Mouse (Mus musculus) Patski (cell line): ENCODE results near the gene Uba7. TPM values are rescaled to one million over a fixed set of nuclear protein-coding genes. Genes with fewer than 3 reads are reported as not detected.

Source experiments
- ATAC-seq: fragments of 100-300 bp; one replicate; pipeline ENCODE4 v1.8.0; 2021
- CTCF ChIA-PET: fragments of 350-600 bp; sonication (Branson Sonifier 250); formaldehyde crosslinking; loops from one replicate; lab custom pipeline; 2022; ENCODE audit warnings: inconsistent platforms; lab: Charles Lee
- POLR2A ChIA-PET: fragments of 350-600 bp; sonication (Branson Sonifier 250); formaldehyde crosslinking; loops from one replicate; lab custom pipeline; 2022; ENCODE audit warnings: antibody characterized with exemption, inconsistent platforms; lab: Charles Lee
- DNase-seq: peaks from one replicate; pipeline ENCODE4 v3.0.0-alpha.2; 2011; ENCODE audit warnings: low read depth, low spot score
- H3K27me3 ChIP-seq: fragments of 371-371 bp; one replicate; pipeline ENCODE4 v1.5.1; 2021
- CTCF ChIP-seq: fragments of 100-300 bp; IDR thresholded peaks from one replicate; pipeline ENCODE4 v1.5.1; 2021
- in situ Hi-C: fragments of 300-500 bp; cut with MboI; formaldehyde crosslinking; loops from 3 replicates; pipeline ENCODE4 v1.11.1; 2018; ENCODE audit warnings: low pct_unique_long_range_greater_than_20kb, mixed read lengths
- polyA plus RNA-seq: library from polyadenylated mRNA; unstranded; gene quantifications from one replicate; pipeline ENCODE4 v1.2.3, GENCODE M21; 2021

Gene Uba7
- polyA plus RNA-seq, 1 experiment from 2014 or later: 18.8 TPM

GRCm38 (mm10) chr9:107947241-107948194 is 27.8 kb upstream of the Uba7 start:
- ATAC-seq (no peak), DNase-seq (no peak)
- in situ Hi-C loops: no loop called here
- POLR2A ChIA-PET: no interaction called here
- H3K27me3 ChIP-seq: peaks cover 23% of the 10 kb centered on the region
- TF ChIP-seq CTCF: no peak
- CTCF ChIA-PET: interaction anchor here (1.4 kb wide), 1 partner anchor 43 kb away, joined by 4 read pairs; no protein-coding TSS in a partner anchor

- DNase-seq (no peak), ATAC-seq (no peak)
- TF ChIP-seq CTCF: no peak
- in situ Hi-C loops: no loop called here
- ChIA-PET CTCF (no interaction called here), POLR2A (no interaction called here)
- H3K27me3 ChIP-seq: peaks cover 18% of the 10 kb centered on the region
These were observed 26.0 kb upstream of the Uba7 start for GRCm38 (mm10) chr9:107949184-107949921.

- H3K27me3 ChIP-seq: peaks cover 18% of the 10 kb centered on the region
- no peak for TF ChIP-seq CTCF
- in situ Hi-C loops: no loop called here
- DNase-seq (no peak), ATAC-seq (no peak)
- ChIA-PET CTCF (no interaction called here), POLR2A (no interaction called here)
These were observed 25.4 kb upstream of the Uba7 start, which contains the start of gene Traip for GRCm38 (mm10) chr9:107949922-107950235. Traip (plus strand) TSS chr9:107950136.

- in situ Hi-C loops: no loop called here
- ChIA-PET POLR2A (no interaction called here), CTCF (interaction anchor here (2.0 to 3.8 kb wide), 2 partner anchors 11 to 46 kb away, joined by 8 to 17 read pairs; no protein-coding TSS in a partner anchor)
- no peak for TF ChIP-seq CTCF
- DNase-seq (peak; percentile 13), ATAC-seq (no peak)
- H3K27me3 ChIP-seq: peaks cover 17% of the 10 kb centered on the region
These were observed 24.6 kb upstream of the Uba7 start for GRCm38 (mm10) chr9:107950460-107951355.

- TF ChIP-seq CTCF: no peak
- DNase-seq (peak; percentile 61), ATAC-seq (peak; percentile 44)
- H3K27me3 ChIP-seq: no peaks in the 10 kb centered on the region
- ChIA-PET CTCF (no interaction called here), POLR2A (no interaction called here)
- in situ Hi-C loops: no loop called here
These were observed 19.6 kb upstream of the Uba7 start for GRCm38 (mm10) chr9:107955613-107956289.

DNA sequence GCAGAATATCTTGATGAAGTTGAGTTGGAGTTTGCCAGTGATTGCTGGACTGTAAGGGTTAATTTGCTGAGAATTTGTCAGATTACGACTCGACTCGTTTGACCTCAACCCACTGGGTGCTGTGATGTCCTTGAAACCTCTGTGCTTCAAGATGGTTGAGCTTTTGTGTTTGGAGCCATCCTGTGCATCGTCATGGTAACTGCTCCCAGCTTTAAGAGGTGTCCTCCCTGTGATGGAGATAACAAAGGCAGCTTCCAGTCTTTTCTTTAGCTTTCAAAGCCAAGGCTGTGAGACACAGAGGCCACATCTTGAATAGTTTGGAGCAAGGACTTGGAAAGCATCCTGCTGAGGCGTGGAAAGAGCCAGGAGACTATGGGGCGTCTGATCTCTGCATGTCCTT is 18.2 kb upstream of the Uba7 start:
- H3K27me3 ChIP-seq: no peaks in the 10 kb centered on the region
- in situ Hi-C loops: no loop called here
- ATAC-seq (no peak), DNase-seq (no peak)
- POLR2A ChIA-PET: no interaction called here
- CTCF ChIA-PET: interaction anchor here (1.0 to 3.0 kb wide), 3 partner anchors 15 to 52 kb away, joined by 3 to 18 read pairs (median 3); partner anchors contain the start of gene Mst1r
- TF ChIP-seq CTCF: no peak

DNA sequence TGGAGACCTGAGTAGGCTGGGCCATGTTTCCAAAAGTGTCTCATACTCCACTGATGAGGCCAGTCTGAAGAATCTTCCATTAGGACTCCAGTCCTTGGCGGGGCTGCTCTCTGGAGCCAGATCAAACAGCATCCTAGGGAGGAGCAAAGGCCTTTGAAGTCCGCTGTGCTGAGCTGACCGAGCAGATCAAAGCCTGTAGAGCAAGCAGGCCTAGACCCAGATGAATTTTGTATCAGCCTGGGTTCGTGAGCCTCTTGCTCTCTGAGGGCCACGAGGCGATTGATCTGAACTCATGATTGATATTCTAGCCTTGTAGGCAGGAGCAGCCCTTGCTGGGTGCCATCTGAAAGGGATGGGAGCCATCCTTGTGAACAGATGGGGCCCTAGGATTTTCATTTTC is 15.4 kb upstream of the Uba7 start:
- DNase-seq (no peak), ATAC-seq (no peak)
- CTCF ChIA-PET: interaction anchor here (0.6 to 4.6 kb wide), 3 partner anchors 47 to 108 kb away, joined by 3 to 65 read pairs (median 4); partner anchors contain the start of gene Mst1r
- no peak for TF ChIP-seq CTCF
- POLR2A ChIA-PET: no interaction called here
- in situ Hi-C loops: loop anchor here (5.0 kb wide), 1 partner anchor 53 kb away; the partner anchor contains the start of gene Mst1r
- no peaks in the 10 kb centered on the region for H3K27me3 ChIP-seq

DNA sequence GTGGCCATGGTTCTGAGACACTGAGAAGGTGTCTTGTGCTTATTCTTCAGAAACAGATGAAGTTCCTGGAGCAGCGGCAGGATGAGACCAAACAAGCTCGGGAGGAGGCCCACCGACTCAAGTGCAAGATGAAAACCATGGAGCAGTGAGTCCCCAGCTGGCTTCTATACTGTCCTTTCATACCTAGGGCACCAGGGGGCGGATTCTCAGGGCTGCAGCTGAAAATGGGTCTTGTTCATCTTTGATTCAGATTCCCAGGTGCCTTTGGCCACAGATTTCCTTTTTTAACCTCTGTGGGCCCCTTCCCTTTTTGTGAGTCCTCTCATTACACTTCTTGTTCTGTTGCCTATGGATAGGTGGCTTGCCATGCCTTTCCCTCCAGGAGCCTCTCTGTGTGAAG is 14.4 kb upstream of the Uba7 start:
- POLR2A ChIA-PET: interaction anchor here (1.3 kb wide), 1 partner anchor 56 kb away, joined by 3 read pairs; no protein-coding TSS in a partner anchor
- CTCF ChIA-PET: interaction anchor here (1.3 to 4.6 kb wide), 6 partner anchors 19 to 107 kb away, joined by 3 to 65 read pairs (median 4); partner anchors contain the start of gene Mst1r
- in situ Hi-C loops: loop anchor here (5.0 kb wide), 1 partner anchor 54 kb away; the partner anchor contains the start of gene Mst1r

DNA sequence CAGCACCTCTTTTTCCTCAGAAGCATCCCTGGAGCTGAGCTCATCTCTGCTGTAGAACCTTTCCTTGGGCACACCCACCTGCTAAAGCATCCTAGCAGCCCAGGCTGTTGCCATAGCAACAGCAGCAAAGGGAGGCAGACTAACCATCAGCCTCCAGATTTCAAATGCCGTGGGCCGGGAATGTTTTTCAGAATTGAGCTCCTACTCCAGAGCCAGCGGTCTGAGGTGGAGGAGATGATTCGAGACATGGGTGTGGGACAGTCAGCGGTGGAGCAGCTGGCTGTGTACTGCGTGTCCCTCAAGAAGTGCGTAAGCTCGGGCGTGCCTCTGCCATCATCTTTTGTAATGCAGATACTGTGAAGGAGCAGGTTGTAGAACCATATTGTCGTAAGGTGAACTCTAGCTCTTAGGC is 13.9 kb upstream of the Uba7 start:
- ChIA-PET CTCF (interaction anchor here (1.0 to 4.6 kb wide), 13 partner anchors 10 to 106 kb away, joined by 3 to 65 read pairs (median 4); partner anchors contain the start of genes Mst1r and Uba7), POLR2A (interaction anchor here (1.3 kb wide), 1 partner anchor 57 kb away, joined by 3 read pairs; no protein-coding TSS in a partner anchor)
- in situ Hi-C loops: loop anchor here (5.0 kb wide), 1 partner anchor 54 kb away; the partner anchor contains the start of gene Mst1r
- TF ChIP-seq CTCF: no peak
- DNase-seq (no peak), ATAC-seq (no peak)
- no peaks in the 10 kb centered on the region for H3K27me3 ChIP-seq

More for the DNA sequence above, 14.4 kb upstream of the Uba7 start:
- H3K27me3 ChIP-seq: no peaks in the 10 kb centered on the region
- TF ChIP-seq CTCF: no peak
- DNase-seq (no peak), ATAC-seq (no peak)
